Mouse (Mus musculus) lung, adult 18-20 months (tissue): ENCODE measurements around the gene Slc25a48.

Experiments
- DNase-seq, 2 experiments: peaks; one replicate each; pipeline ENCODE4 v3.0.0; 2022; ENCODE audit warnings: mixed read lengths in 2 of 2

Slc25a48 gene

GRCm38 (mm10) chr13:56449239-56450030 lies 11.3 kb downstream of the Slc25a48 start:
- DNase-seq = no peak

- DNase-seq = no peak
Observed at GRCm38 (mm10) chr13:56450035-56450434, 11.9 kb downstream of the Slc25a48 start.

- no peak for DNase-seq
Observed at GRCm38 (mm10) chr13:56458001-56458400, 19.8 kb downstream of the Slc25a48 start.

GRCm38 (mm10) chr13:56461460-56461859 lies 23.3 kb downstream of the Slc25a48 start:
- no peak for DNase-seq

GRCm38 (mm10) chr13:56462791-56463190 lies 24.6 kb downstream of the Slc25a48 start:
- no peak for DNase-seq

- no peak for DNase-seq
Observed at GRCm38 (mm10) chr13:56463261-56463660, 25.1 kb downstream of the Slc25a48 start.

GRCm38 (mm10) chr13:56463750-56464149 lies 25.6 kb downstream of the Slc25a48 start:
- DNase-seq = no peak

GRCm38 (mm10) chr13:56467786-56468185 lies 29.6 kb downstream of the Slc25a48 start:
- no peak for DNase-seq

GRCm38 (mm10) chr13:56468536-56468935 lies 30.4 kb downstream of the Slc25a48 start:
- no peak for DNase-seq

- DNase-seq = no peak
Observed at GRCm38 (mm10) chr13:56471211-56471610, 33.1 kb downstream of the Slc25a48 start.

- DNase-seq = peak; percentile 43 to 62
Observed at GRCm38 (mm10) chr13:56471951-56472350, 33.8 kb downstream of the Slc25a48 start.

- no peak for DNase-seq
Observed at GRCm38 (mm10) chr13:56472661-56473060, 34.5 kb downstream of the Slc25a48 start.

GRCm38 (mm10) chr13:56475363-56475762 lies 37.2 kb downstream of the Slc25a48 start:
- DNase-seq = peak; percentile 27 to 48

GRCm38 (mm10) chr13:56476790-56477189 lies 38.6 kb downstream of the Slc25a48 start:
- peak in 1 of 2 experiments; percentile 17 for DNase-seq

GRCm38 (mm10) chr13:56477271-56477670 lies 39.1 kb downstream of the Slc25a48 start:
- DNase-seq = peak; percentile 7 to 12

- DNase-seq = no peak
Observed at GRCm38 (mm10) chr13:56478027-56478426, 39.9 kb downstream of the Slc25a48 start.

GRCm38 (mm10) chr13:56482146-56482545 lies 44.0 kb downstream of the Slc25a48 start, which contains the start of gene Il9:
Gene Il9, minus strand, starts transcription at chr13:56482246.
- DNase-seq = no peak

GRCm38 (mm10) chr13:56488012-56488411 lies 49.9 kb downstream of the Slc25a48 start:
- DNase-seq = no peak

- no peak for DNase-seq
Observed at GRCm38 (mm10) chr13:56494440-56494839, 56.3 kb downstream of the Slc25a48 start.

- DNase-seq = no peak
Observed at GRCm38 (mm10) chr13:56500132-56500531, 62.0 kb downstream of the Slc25a48 start.

GRCm38 (mm10) chr13:56500636-56501035 lies 62.5 kb downstream of the Slc25a48 start:
- no peak for DNase-seq

GRCm38 (mm10) chr13:56501866-56502420 lies 63.8 kb downstream of the Slc25a48 start:
- no peak for DNase-seq

- no peak for DNase-seq
Observed at GRCm38 (mm10) chr13:56506871-56507496, 68.8 kb downstream of the Slc25a48 start.

GRCm38 (mm10) chr13:56509796-56510195 lies 71.6 kb downstream of the Slc25a48 start:
- no peak for DNase-seq
